In genomic region chr10:76832841-76833240, GRCm38 (mm10) we compare ENCODE assay signal across 30 mouse cellular contexts.
"Had no signal": no experiment of that assay in that cellular context is flagged by ENCODE, and none has a peak within 500 bp of the region (broad histone marks: within the 10 kb centered on the region; RNA-seq: fewer than 3 reads in every experiment).

No protein-coding gene starts in this region.

- H3K9ac ChIP-seq: heart, embryonic 13.5 days; heart, embryonic 15.5 days; hindbrain, embryonic 12.5 days; hindbrain, embryonic 14.5 days; kidney, embryonic 15.5 days; limb, embryonic 12.5 days; liver, embryonic 13.5 days; liver, embryonic 15.5 days had no signal

- H3K9me3 ChIP-seq: heart, embryonic 13.5 days; heart, embryonic 15.5 days; hindbrain, embryonic 12.5 days; kidney, embryonic 15.5 days; limb, embryonic 10.5 days; liver, embryonic 13.5 days; liver, embryonic 15.5 days had no signal

- DNase-seq: gastrocnemius, adult 2 months; gastrocnemius, postnatal 10 days; gastrocnemius, postnatal 25 days; heart, adult 2 months; heart, postnatal 14 days; heart, postnatal 36 days; kidney, adult 11 months; kidney, adult 2 months; kidney, adult 9 months; kidney, postnatal 14 days; kidney, postnatal 4 days; liver; liver, embryonic 13.5 days had no signal

- H3K4me3 ChIP-seq: gastrocnemius, adult 2 months; heart, adult 2 months; heart, embryonic 13.5 days; heart, embryonic 15.5 days; hindbrain, embryonic 10.5 days; hindbrain, embryonic 12.5 days; kidney, embryonic 15.5 days; layer of hippocampus, adult 2 months; left cerebral cortex, adult 2 months; limb, embryonic 10.5 days; limb, embryonic 12.5 days; liver, embryonic 13.5 days; liver, embryonic 15.5 days had no signal

- H3K4me2 ChIP-seq: heart, embryonic 11.5 days; heart, embryonic 13.5 days; heart, embryonic 15.5 days; hindbrain, embryonic 12.5 days; hindbrain, embryonic 14.5 days; kidney, embryonic 15.5 days; limb, embryonic 12.5 days; liver, embryonic 11.5 days; liver, embryonic 13.5 days; liver, embryonic 15.5 days had no signal

- H3K27ac ChIP-seq: gastrocnemius, adult 2 months; heart, adult 2 months; heart, embryonic 13.5 days; heart, embryonic 15.5 days; hindbrain, embryonic 10.5 days; hindbrain, embryonic 12.5 days; hindbrain, embryonic 14.5 days; kidney, embryonic 15.5 days; kidney, postnatal 0 days; layer of hippocampus, adult 2 months; left cerebral cortex, adult 2 months; limb, embryonic 10.5 days; limb, embryonic 12.5 days; liver, embryonic 13.5 days; liver, embryonic 15.5 days had no signal

- H3K27me3 ChIP-seq: heart, embryonic 13.5 days; hindbrain, embryonic 12.5 days; kidney, embryonic 15.5 days; limb, embryonic 12.5 days; liver, embryonic 13.5 days; liver, embryonic 15.5 days had no signal

- H3K4me1 ChIP-seq: limb, embryonic 10.5 days; limb, embryonic 12.5 days; liver, embryonic 13.5 days; liver, embryonic 15.5 days had no signal

- H3K36me3 ChIP-seq: heart, embryonic 13.5 days; heart, embryonic 15.5 days; hindbrain, embryonic 12.5 days; limb, embryonic 10.5 days; limb, embryonic 12.5 days; liver, embryonic 13.5 days; liver, embryonic 15.5 days had no signal

- ATAC-seq: hindbrain, embryonic 16.5 days; inflammation-experienced regulatory T-cells, adult 6 months; intestine, embryonic 16.5 days had no signal
